Mouse (Mus musculus): ENCODE results near the gene Mfsd14a.
A peak's percentile ranks its signal among the peaks of the same experiment; 100 is the strongest.

DNA sequence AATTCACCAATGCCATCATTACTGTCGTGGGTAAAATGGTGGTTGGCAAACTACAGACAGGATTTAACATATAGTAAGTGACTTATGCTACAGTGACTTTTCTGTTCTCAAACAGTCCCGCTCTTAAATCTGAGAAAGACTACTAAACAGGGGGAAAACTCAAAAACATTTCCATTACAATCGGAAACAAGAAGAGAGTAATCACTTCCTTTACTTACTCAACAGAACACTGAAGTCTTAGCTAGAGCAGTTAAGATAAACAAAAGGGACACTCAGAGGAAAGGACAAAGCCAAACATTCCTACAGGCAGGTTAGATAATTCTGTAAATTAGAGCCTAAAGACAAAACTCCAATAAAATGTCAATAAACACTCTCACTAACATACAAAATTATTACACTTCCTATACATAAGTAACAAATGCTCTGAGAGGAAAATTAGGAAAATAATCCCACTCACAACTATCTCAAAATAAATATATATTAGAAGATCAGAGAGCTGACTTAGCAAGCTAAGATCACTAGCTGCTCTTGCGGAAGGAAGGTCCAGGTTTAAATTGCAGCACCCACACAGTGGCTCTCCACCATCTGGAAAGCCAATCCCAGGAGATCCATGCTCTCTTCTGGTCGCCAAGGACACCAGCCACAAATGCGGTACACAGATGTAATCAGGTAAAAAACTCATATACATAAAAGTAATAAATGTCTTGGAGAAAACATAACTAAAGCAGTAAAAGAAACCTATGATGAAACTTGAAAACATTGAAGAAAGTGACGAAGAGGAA lies 6.1 kb downstream of the Mfsd14a start:
- no peak for TF ChIP-seq CTCF (conservative IDR thresholded peaks at IDR 0.05; ENCODE audit: low read length)
- peak; percentile 100 for TF ChIP-seq NANOG (IDR thresholded peaks at IDR 0.05; ENCODE audit: borderline replicate concordance, low read length)

All from E14TG2a.4 (cell line).